Mouse (Mus musculus) 3T3-L1 (cell line): ENCODE results near the gene Fance.
A peak's percentile ranks its signal among the peaks of the same experiment; 100 is the strongest.
"Not testable (repeated sequence)": the region's sequence is repeated elsewhere in the genome, so short reads cannot be mapped to it uniquely, and the experiment has no call there.

Experiments
- DNase-seq: peaks from one replicate; pipeline ENCODE4 v3.0.0-alpha.2; 2015; ENCODE audit warnings: low read depth, low spot score

The Fance gene

GRCm38 (mm10) chr17:28293716-28294115, 19.6 kb upstream of the Fance start:
- no peak for DNase-seq

GRCm38 (mm10) chr17:28294449-28295333, 18.6 kb upstream of the Fance start:
- no peak for DNase-seq

GRCm38 (mm10) chr17:28298888-28299287, 14.4 kb upstream of the Fance start:
- no peak for DNase-seq

DNA sequence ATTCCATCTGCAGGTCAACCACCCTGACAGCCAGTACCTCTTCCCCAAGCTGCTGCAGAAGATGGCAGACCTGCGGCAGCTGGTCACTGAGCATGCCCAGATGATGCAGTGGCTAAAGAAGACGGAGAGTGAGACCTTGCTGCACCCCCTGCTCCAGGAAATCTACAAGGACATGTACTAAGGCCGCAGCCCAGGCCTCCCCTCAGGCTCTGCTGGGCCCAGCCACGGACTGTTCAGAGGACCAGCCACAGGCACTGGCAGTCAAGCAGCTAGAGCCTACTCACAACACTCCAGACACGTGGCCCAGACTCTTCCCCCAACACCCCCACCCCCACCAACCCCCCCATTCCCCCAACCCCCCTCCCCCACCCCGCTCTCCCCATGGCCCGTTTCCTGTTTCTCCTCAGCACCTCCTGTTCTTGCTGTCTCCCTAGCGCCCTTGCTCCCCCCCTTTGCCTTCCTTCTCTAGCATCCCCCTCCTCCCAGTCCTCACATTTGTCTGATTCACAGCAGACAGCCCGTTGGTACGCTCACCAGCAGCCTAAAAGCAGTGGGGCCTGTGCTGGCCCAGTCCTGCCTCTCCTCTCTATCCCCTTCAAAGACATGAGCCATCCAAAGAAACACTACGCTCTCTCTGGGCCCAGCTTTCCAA, 13.5 kb upstream of the Fance start:
- DNase-seq = no peak

DNA sequence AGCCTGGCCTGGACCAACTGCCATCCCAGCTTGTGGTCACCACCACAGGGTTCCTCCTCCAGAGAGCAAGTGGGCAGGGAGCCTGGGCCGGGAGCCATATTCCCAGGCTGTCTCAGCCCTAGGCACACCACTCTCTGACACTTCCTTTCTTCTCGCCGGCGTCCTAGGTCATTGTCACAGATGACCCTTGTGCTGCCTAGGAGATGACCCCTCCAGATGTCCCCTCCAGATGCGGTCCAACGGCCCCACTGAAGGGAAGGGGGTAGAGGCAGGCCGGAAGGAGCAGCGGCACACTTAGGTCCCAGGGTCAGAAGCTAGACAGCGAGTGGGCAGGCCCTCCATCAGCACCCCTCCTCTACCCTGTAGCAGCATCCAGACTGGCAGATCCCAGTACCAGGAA, 13.0 kb upstream of the Fance start:
- no peak for DNase-seq

GRCm38 (mm10) chr17:28300850-28301249, 12.5 kb upstream of the Fance start:
- no peak for DNase-seq

DNA sequence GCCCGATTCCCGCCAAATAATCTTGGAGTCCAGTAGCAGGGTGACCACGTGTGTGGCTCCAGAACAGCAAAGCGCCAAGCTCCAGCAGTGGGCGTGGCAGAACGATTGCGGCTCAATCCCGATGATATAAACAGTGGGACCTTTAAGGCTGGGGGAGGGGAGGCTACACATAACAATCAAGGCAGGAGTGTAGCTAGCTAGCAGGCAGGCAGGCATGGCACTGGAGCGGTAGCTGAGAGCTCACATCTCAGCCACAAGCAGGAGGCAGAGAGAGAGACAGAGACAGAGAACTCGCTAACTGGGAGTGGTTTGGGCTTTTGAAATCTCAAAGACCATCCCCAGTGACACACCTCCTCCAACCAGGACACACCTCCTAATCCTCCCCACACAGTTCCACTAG, 8.1 kb upstream of the Fance start:
- DNase-seq = no peak

DNA sequence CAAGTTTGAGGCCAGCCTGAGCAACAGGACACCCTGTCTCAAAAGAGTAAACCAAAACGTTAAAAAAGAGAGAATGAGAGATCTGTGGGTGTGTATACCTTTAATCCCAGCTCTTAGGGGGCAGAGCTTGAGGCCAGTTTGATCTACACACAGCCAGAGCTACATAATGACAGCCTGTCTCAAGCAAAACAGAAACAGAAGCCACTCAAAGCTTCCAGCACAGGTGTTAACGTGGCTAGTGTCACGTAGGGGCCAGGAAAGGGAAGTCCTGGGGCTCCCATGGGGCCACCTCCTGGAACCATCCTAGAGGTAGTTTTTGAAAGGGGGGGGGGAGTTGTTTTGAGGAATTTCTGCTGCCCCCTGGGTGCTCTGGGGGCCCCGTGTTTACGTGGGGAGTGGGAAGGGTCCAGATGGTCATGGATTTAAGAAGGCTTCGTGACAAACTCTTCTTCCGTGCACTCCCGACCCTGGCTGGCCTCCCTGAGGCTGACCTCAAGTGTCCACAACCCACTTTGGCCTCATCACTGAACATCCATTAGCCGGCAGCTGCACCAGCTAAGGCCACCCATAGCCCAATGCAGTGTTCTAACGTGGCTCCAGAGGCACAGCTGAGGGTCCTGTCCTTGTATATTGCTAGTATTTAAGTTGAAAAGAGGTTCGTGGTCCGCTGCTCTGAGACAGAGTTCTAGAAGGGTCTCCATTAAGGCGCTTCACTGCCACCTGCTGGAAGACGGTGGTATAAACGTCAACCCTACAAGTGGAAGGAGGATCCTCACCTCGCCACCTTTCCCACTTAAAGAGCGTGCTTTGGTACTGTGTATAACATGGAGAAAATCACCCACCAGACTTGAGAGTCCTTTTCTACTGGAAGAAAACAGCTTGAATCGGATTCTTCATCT, 4.8 kb upstream of the Fance start:
- peak; percentile 95 for DNase-seq

- DNase-seq = peak; percentile 66
These were observed 2.5 kb upstream of the Fance start for GRCm38 (mm10) chr17:28310831-28311230.

DNA sequence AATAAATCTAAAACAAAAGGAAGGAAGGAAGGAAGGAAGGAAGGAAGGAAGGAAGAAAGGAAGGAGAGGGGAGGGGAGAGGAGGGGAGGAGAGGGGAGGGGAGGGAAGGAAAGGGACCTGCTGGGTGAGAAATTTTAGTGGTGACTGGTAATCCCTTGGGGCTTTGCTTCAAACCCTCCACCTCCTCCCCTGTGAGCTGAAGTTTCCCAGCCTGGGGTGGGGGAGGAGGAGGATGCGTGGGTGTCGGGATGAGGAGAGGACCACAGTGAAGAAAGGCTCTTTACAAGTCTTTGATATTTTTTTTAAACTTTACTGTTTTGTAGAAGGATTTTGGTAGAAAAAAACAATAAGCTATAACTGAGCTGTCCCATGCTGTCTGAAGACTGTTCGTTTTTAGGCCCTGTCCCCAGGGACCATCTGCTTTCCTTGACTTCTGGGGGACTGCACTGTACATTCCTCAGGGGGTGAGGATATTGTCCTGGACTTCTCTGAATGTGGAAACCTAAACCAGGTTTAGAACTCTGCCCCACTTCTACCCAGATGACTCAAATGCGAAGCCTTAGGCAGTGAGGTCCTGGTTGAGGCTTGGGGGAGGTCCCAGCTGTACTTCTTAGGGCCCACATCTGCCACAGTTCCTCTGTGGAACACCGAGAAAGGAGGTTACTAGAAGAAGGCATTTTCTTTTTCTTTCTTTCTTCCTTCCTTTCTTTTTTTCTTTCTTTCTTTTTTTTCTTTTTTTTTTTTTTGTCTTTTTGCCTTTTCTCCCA, 1.8 kb upstream of the Fance start:
- DNase-seq = peak; percentile 85

DNA sequence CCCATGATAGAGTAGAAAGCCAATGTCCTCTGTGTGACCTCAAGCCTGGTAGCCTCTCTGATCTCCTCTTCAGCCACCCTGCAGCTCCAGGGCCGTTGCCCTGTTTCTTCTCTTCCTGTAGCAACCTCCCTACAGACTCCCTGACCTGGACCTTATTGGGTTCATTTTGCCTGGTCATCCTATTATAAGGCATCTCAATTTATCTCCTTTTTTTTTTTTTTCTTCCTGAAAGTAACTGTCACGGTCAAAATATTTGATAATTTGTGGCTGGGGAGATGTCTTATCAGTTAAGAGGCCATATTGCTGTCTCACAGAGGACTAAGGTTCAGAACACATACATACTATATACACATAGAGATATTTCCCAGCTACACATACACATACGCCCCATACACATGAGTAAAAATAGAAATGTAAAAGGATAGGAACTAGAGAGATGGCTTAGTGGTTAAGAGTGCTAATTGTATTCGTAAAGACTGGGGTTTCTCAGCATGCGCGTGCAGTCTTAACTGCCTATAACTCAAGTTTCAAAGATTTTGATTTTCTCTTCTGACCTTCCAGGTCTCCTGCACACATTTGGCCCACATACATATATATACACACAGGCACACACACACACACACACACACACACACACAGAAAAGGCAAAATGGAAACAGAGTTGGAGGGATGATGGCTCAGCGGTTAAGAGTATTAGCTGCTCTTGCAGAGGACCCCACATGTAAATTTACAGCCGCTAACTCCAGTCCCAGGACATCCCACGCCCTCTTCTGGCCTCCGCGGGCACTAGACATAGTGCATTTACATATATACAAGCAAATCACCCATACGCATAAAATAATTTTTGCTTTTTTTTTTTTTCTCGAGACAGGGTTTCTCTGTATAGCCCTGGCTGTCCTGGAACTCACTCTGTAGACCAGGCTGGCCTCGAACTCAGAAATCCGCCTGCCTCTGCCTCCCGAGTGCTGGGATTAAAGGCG, 797 bp upstream of the Fance start:
- DNase-seq = peak; percentile 71

DNA sequence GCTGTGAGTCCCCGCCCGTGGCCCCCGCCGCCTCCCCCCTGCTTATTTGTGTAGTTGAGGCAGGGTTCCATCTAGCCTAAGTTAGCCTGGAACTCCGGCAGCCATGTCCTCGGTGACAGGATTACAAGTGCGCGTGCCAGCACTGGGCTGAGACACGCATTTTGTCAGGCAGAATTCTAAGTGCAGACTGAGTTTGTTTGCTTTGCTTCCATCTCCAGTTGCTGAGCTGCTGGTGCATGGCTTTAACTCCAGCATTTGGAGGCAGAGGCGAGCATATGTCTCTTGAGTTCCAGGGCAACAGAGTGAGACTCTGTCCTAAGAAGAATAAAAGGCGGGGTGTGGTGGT, 534 bp downstream of the Fance start:
- peak; percentile 59 for DNase-seq

DNA sequence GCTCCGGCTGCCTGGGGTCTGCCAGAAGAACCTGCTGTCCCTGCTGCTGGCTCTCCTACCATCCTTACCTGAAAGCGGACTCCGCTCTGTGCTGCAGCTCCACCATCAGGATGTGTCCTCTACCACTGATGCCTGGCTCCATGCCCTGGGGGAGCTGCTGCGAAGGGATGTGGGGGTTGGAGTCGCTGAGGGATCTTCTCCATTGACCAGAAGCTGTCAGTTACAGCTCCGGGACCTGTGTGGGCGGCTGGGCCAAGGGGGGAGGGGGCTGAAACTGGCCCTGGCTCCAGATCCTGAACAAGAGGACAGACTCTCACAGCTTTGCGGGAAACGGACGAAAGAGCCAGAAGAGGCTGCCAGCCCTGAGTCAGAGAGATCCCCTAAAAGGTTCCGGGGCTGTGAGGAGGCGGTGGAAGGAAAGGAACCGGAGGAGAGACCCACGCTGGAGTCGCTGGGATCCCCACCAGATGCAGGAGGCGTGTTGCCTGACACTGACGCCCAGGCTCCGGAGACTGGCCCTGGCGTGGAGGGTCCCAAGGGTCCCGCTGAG, 2.4 kb downstream of the Fance start:
- DNase-seq = no peak

DNA sequence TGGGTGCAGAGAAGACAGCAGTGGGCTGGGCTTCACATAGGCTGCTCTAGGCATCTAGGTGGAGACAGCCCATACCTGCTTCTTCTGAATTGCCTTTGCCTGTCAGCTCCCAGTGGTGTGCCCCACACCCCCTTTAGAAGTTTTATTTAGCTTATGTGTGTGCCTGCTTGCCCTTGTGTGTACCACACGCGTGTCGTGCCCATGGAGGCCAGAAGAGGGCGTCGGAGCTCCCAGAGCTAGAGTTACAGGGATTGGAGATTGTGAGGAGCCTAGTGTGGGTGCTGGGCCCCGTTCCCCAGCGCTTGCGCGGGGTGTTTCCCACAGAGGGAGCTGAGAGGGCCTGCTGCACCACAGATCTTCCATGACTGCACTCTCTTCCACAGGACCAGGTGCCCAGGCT, 3.2 kb downstream of the Fance start:
- no peak for DNase-seq

DNA sequence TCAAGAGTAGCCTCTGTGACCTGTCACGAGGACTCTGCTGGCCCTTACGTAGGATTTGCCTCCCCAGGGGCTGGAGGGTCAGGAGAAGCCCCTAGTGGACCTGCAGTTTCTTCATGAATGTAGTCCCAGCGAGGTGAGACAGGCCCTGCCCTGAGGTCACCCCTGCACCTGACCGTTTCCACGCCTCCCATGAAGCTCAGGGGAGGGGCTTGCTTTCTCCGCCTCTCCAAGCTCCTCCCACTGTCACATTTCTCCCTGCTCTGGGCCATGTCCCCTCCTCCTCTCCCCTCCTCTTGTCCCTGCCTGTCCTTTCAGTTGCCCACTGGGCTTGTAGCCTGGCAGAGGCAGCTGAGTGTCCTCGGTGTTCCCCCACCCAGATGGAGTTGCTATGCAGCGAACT, 3.8 kb downstream of the Fance start:
- DNase-seq = no peak

DNA sequence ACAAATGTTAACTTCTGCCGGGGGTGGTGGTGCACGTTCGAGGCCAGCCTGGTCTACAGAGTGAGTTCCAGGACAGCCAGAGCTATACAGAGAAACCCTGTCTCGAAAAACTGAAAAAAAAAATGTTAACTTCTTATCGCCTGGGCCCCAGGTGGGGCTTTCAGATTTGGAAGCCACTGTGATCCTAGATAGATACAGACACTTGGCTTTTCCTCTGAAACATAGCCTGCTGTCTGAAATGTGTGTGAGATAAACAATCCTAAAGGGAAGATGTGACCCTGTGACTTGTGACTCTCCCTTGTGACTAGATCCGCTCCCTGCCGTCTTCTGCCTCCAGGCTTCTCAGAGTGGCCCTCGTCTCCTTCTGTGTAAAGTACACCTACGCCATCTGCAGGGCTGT, 4.4 kb downstream of the Fance start:
- DNase-seq = no peak

DNA sequence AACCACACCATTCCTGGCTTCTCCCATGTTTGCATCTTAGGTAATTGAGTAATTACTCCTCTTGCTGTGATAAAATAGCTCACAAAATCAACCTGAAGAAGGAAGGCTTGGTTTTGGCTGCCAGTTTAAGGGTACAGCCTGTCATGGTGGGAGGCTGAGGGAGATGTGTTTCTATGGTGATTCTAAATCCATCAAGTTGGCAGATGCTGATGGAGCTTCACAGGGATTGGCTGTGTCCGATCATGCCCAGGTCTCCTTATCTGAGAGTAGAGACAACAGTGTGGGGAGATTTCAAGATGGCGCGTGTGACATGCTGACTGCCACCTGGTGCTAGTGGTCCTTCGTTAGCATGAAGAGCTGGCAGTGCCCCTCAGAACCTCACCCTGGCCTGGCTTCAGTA, 8.4 kb downstream of the Fance start:
- no peak for DNase-seq

GRCm38 (mm10) chr17:28323786-28324185, 10.5 kb downstream of the Fance start:
- no peak for DNase-seq

DNA sequence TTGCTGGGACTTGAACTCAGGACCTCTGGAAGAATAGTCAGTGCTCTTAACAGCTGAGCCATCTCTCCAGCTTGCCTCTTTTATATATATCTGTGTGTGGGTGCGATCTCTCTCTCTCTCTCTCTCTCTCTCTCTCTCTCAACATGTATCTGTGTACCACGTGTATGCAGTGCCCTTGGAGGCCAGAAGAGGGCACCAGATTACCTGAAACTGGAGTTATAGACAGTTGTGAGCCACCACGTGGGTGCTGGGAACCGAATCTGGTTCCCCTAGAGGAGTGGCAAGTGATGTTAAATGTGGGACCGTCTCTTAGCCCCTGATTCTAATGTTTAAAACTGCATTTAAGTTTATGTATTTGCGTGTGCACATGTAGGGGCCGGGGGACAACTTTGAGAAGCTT, 11.1 kb downstream of the Fance start:
- DNase-seq = not testable (repeated sequence)

DNA sequence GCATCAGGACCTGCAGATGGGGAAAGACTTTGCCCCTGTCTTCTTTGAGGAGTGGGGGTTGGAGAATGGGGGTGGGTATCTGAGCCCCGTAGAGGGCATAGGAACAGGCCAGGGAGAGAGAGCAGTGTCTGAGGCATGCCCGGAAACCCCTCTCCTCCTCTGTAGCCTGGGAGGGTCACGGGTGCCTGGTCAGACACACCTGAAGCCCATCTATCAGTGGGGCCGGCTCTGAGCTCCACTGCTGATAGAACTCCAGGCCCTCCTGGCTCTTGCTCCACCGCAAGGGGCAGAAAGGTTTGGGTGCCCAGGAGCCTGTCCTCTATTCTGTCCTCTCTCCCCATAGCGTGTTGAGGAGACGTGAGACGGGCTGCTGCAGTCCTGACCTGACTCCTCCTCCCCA, 12.4 kb downstream of the Fance start:
- no peak for DNase-seq
